ENCODE assay signal across 12 mouse cellular contexts in the genomic region with DNA sequence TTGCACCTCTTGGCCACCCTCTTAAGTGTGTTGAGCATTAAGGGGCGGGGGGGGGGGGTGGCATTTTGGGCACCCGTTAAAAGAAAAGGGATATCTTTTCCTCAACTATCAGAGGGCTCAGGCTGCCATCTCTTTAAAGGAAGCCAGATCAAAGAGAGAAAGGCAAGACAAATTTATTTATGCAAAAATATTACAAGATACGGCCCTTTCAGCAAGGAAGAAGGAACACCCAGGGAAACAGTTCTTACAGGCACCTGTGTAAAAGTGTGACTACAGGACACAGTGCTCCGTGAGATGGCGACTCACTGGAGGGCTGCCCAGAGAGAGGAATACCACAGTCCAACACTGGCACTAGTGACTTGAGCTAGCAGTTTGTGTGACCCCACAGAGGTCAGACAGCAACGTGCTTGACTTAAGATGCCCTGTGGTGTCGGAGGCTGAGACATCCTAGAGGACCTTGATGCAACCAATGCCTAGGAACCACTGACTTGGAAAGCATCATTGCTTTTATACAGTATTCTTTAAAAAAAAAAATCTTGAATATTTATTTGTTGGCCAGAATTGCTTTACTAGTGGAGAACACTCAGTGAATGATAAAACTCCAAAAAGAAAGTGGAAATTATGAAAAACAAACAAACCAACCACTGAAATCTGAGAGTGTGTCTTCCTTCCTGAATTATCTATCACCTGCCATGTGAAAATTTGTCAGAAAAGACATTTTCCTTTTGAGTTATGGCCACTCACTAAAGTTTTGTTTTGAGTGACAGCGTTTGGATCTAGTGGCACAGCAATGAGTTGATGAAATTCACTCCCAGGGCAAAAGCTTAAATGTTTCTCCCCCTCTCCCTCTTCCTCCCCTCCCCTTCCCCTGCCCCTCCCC. TPM values are rescaled to one million over a fixed set of nuclear protein-coding genes. Genes with fewer than 3 reads are reported as not detected.
DNase-seq lines count a peak whose midpoint lies in the region; ATAC-seq lines count a peak whose summit lies in the region.
"Had no signal": no experiment of that assay in that cellular context is flagged by ENCODE, and none has a peak within 500 bp of the region (broad histone marks: within the 10 kb centered on the region; RNA-seq: fewer than 3 reads in every experiment).

No protein-coding gene starts in this region.

- no peak for ATAC-seq in heart, embryonic 13.5 days (ENCODE audit: extremely low read depth, insufficient number of reproducible peaks, low FRiP score, low TSS enrichment)
- no peak for ATAC-seq in neural tube, embryonic 11.5 days (ENCODE audit: insufficient read depth, low FRiP score, low TSS enrichment)
- ATAC-seq in limb, embryonic 13.5 days (ENCODE audit: low FRiP score, low read depth) = no peak

- 50% methylated on average over 8 of the region's 8 CpGs for WGBS in heart, embryonic 13.5 days
- WGBS in neural tube, embryonic 11.5 days = 59% methylated on average over 8 of the region's 8 CpGs
- WGBS in limb, embryonic 13.5 days = 48% methylated on average over 8 of the region's 8 CpGs

- H3K36me3 ChIP-seq in heart, embryonic 13.5 days = no peaks in the 10 kb centered on the region
- H3K36me3 ChIP-seq in neural tube, embryonic 11.5 days (ENCODE audit: control insufficient read depth, insufficient read depth, low read length) = no peaks in the 10 kb centered on the region
- H3K36me3 ChIP-seq in limb, embryonic 13.5 days = no peaks in the 10 kb centered on the region
- H3K36me3 ChIP-seq: embryonic facial prominence, embryonic 15.5 days had no signal

- intact Hi-C loops in heart, postnatal 14 days (cut with DNase I) = no loop called here

- H3K4me2 ChIP-seq in heart, embryonic 13.5 days = 0 out of 2 replicates have a peak overlapping the region, but pooled peaks have one; percentile 82
- H3K4me2 ChIP-seq in neural tube, embryonic 11.5 days (ENCODE audit: low read depth) = peak overlapping the region; percentile 71
- peak overlapping the region; percentile 70 for H3K4me2 ChIP-seq in limb, embryonic 13.5 days (replicated peaks)

- H3K27ac ChIP-seq in heart, embryonic 13.5 days (replicated peaks) = no peak overlapping the region
- no peak overlapping the region for H3K27ac ChIP-seq in neural tube, embryonic 11.5 days (ENCODE audit: low read depth, low read length)
- H3K27ac ChIP-seq in limb, embryonic 13.5 days = no peak overlapping the region

- H3K4me1 ChIP-seq in heart, embryonic 13.5 days = peaks cover 15% of the 10 kb centered on the region
- peaks cover 8% of the 10 kb centered on the region; the same call in 1 of the 2 replicates for H3K4me1 ChIP-seq in neural tube, embryonic 11.5 days (ENCODE audit: control insufficient read depth, insufficient read depth, low read length)
- peaks cover 30% of the 10 kb centered on the region for H3K4me1 ChIP-seq in limb, embryonic 13.5 days

- H3K27me3 ChIP-seq in heart, embryonic 13.5 days (replicated peaks) = peaks cover 46% of the 10 kb centered on the region
- peaks cover 7% of the 10 kb centered on the region; the same call in 1 of the 2 replicates for H3K27me3 ChIP-seq in neural tube, embryonic 11.5 days (ENCODE audit: control insufficient read depth, insufficient read depth, low read length)
- H3K27me3 ChIP-seq in limb, embryonic 13.5 days = 0 out of 2 replicates have a peak, but pooled peaks cover 6% of the 10 kb centered on the region

- 0 out of 2 replicates have a peak overlapping the region, but pooled peaks have one; percentile 55 for H3K4me3 ChIP-seq in heart, embryonic 13.5 days
- no peak overlapping the region for H3K4me3 ChIP-seq in neural tube, embryonic 11.5 days (ENCODE audit: low read depth, low read length)
- no peak overlapping the region for H3K4me3 ChIP-seq in limb, embryonic 13.5 days

- no peak overlapping the region for H3K9ac ChIP-seq in heart, embryonic 13.5 days
- H3K9ac ChIP-seq in neural tube, embryonic 11.5 days (ENCODE audit: low read length) = no peak overlapping the region
- H3K9ac ChIP-seq in limb, embryonic 13.5 days = no peak overlapping the region

- peaks cover 3% of the 10 kb centered on the region for H3K9me3 ChIP-seq in heart, embryonic 13.5 days
- H3K9me3 ChIP-seq in neural tube, embryonic 11.5 days (ENCODE audit: control insufficient read depth, low read length) = no peaks in the 10 kb centered on the region
- 0 out of 2 replicates have a peak, but pooled peaks cover 2% of the 10 kb centered on the region for H3K9me3 ChIP-seq in limb, embryonic 13.5 days
- H3K9me3 ChIP-seq: embryonic facial prominence, embryonic 15.5 days had no signal

- no peak for DNase-seq in heart, postnatal 14 days
- DNase-seq in neural tube, embryonic 11.5 days (ENCODE audit: low spot score) = no peak
- no peak for DNase-seq in neural tube, embryonic 10.5 days (ENCODE audit: extremely low spot score, low spot score)
- no peak for DNase-seq in urinary bladder, postnatal 4 days (ENCODE audit: low spot score in 2 of 2)
- no peak for DNase-seq in frontal cortex, postnatal 25 days (ENCODE audit: low spot score in 2 of 2)
- no peak for DNase-seq in layer of hippocampus, adult 18-20 months (ENCODE audit: low spot score in 2 of 2)
- DNase-seq: cerebellum, adult 8-10 months; gastrocnemius, postnatal 10 days; thymus, postnatal 14 days had no signal

RNA-seq across cellular contexts. Expression of a gene that starts 59.0 kb away (rescaled TPM):
- polyA plus RNA-seq in heart, embryonic 13.5 days (2015; fragmentation: Nextera tagmentation; extraction: Ambion mirVana) = 2.4 and 3.1 TPM in 2 replicates
- total RNA-seq in heart, postnatal 14 days (2021) = 1 to 10 TPM; 5.1 to 5.3 TPM
- 18.4 and 21.1 TPM in 2 replicates for polyA plus RNA-seq in neural tube, embryonic 11.5 days (2014; fragmentation: Nextera tagmentation; extraction: Ambion mirVana)
- 40.5 and 42.8 TPM in 2 replicates for polyA plus RNA-seq in limb, embryonic 13.5 days (2015; fragmentation: Nextera tagmentation; extraction: Ambion mirVana)
- 10 to 100 TPM in 1 of 2 experiments, 1 to 10 TPM in 1; 8.6 to 10.7 TPM for total RNA-seq in layer of hippocampus, adult 18-20 months (2021)
